Mouse (Mus musculus) midbrain, embryonic 13.5 days (tissue): ENCODE results near the gene Tst. TPM values are rescaled to one million over a fixed set of nuclear protein-coding genes. Genes with fewer than 3 reads are reported as not detected.

Experiments used
- ATAC-seq: fragments of 200-750 bp; cut with Nextera tagmentation; 2 replicates; pipeline ENCODE4 v1.8.0; 2017; ENCODE audit warnings: mild to moderate bottlenecking, moderate TSS enrichment, moderate library complexity
- H3K27ac ChIP-seq: fragments of 300-500 bp; sonication (generic); 2 replicates; pipeline ENCODE4 v1.5.1; 2015; ENCODE audit warnings: inconsistent platforms, mild to moderate bottlenecking, moderate library complexity
- H3K27me3 ChIP-seq: fragments of 300-500 bp; sonication (generic); 2 replicates; pipeline ENCODE4 v1.6.1; 2015; ENCODE audit warnings: mild to moderate bottlenecking, inconsistent platforms
- H3K36me3 ChIP-seq: fragments of 300-500 bp; sonication (generic); 2 replicates; pipeline ENCODE4 v1.6.1; 2015; ENCODE audit warnings: mild to moderate bottlenecking, inconsistent platforms
- H3K4me1 ChIP-seq: fragments of 300-500 bp; sonication (generic); replicated peaks from 2 replicates; pipeline ENCODE4 v1.6.1; 2015; ENCODE audit warnings: inconsistent platforms
- H3K4me2 ChIP-seq: fragments of 300-500 bp; sonication (generic); replicated peaks from 2 replicates; pipeline ENCODE4 v1.6.1; 2015; ENCODE audit warnings: moderate library complexity, mild to moderate bottlenecking, inconsistent platforms
- H3K4me3 ChIP-seq: fragments of 300-500 bp; sonication (generic); replicated peaks from 2 replicates; pipeline ENCODE4 v1.5.1; 2015; ENCODE audit warnings: mild to moderate bottlenecking, inconsistent platforms
- H3K9ac ChIP-seq: fragments of 300-500 bp; sonication (generic); replicated peaks from 2 replicates; pipeline ENCODE4 v1.6.1; 2015; ENCODE audit warnings: mild to moderate bottlenecking, inconsistent platforms
- H3K9me3 ChIP-seq: fragments of 300-500 bp; sonication (generic); 2 replicates; pipeline ENCODE4 v1.6.1; 2016; ENCODE audit warnings: mild to moderate bottlenecking, inconsistent platforms
- WGBS: fragments of 180-500 bp; shearing (Covaris S2); methylation state at CpG from one replicate; pipeline ENCODE4 v1.1.7; 2015; 5-methylcytosine and 5-hydroxymethylcytosine counted together
- polyA plus RNA-seq: library from polyadenylated mRNA; unstranded; fragments of >200 nt; fragmentation: Nextera tagmentation; extraction: Ambion mirVana; gene quantifications from 2 replicates; pipeline ENCODE4 v1.2.1, GENCODE M21; 2015

Tst gene
- polyA plus RNA-seq, result 6.5 and 8.8 TPM in 2 replicates

GRCm38 (mm10) chr15:78405517-78406211, at the start of gene Tst:
Tst (minus strand) TSS chr15:78405907.
- peak within 1 kb of the TSS; percentile 63 for H3K4me3 ChIP-seq
- H3K4me1 ChIP-seq, result peaks cover 49% of the 10 kb centered on the region
- peak; percentile 58 for ATAC-seq
- H3K27me3 ChIP-seq, result peaks cover 29% of the 10 kb centered on the region
- peak within 1 kb of the TSS; percentile 88 for H3K27ac ChIP-seq
- peak within 1 kb of the TSS; percentile 85 for H3K4me2 ChIP-seq
- under 1% methylated on average over 34 of the region's 34 CpGs for WGBS
- H3K9ac ChIP-seq, result peak within 1 kb of the TSS; percentile 74
- H3K36me3 ChIP-seq, result no peaks in the 10 kb centered on the region
- no peaks in the 10 kb centered on the region for H3K9me3 ChIP-seq

DNA sequence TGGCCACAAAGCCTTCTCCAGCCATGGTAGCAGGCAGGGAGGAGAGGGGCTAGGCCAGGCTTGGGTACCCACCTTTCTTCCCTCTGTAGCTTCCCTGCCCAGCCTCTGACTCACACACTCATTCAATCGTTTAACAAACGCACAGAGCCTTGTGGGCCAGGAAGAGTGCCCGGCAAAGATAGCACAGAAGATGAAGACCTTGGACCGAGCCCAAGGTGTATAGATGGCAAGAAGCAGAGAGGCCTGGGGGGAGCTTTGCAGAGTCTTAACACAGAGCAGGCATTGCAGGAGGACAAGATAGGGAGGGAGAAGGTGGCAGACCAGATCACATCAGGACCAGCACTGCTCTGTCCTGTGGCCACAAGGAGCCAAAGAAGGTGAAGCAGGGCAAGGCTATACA, 49.5 kb upstream of the Tst start:
- WGBS, result 87% methylated on average over 4 of the region's 4 CpGs
- Histone ChIP-seq H3K4me2 (no peak overlapping the region), H3K4me1 (peaks cover 2% of the 10 kb centered on the region; the same call in 1 of the 2 replicates), H3K27ac (no peak overlapping the region), H3K4me3 (no peak overlapping the region), H3K36me3 (no peaks in the 10 kb centered on the region), H3K9me3 (no peaks in the 10 kb centered on the region), H3K9ac (no peak overlapping the region), H3K27me3 (no peaks in the 10 kb centered on the region)
- no peak for ATAC-seq

DNA sequence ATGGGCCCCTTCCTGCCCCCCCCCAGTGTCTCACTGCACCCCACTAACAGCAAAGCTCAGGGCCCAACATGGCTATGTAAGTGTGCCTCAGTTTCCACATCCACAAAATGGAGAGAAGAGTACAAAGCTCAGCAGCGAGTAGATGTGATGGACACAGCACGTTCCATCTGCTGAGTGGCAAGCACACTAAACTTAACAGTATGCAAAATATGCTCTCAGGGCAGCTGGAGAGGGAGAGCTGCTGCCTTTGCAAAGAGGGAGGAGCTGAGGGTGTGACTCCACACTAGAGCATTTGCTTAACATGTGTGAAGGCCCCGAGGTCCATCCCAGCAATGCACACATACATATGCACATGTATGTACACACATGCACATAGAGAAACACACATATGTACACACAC, 47.2 kb upstream of the Tst start:
- Histone ChIP-seq H3K27me3 (no peaks in the 10 kb centered on the region), H3K4me1 (peaks cover 16% of the 10 kb centered on the region), H3K4me3 (no peak overlapping the region), H3K9ac (no peak overlapping the region), H3K4me2 (no peak overlapping the region), H3K27ac (no peak overlapping the region), H3K36me3 (no peaks in the 10 kb centered on the region), H3K9me3 (no peaks in the 10 kb centered on the region)
- no peak for ATAC-seq
- 88% methylated on average over 3 of the region's 3 CpGs for WGBS

DNA sequence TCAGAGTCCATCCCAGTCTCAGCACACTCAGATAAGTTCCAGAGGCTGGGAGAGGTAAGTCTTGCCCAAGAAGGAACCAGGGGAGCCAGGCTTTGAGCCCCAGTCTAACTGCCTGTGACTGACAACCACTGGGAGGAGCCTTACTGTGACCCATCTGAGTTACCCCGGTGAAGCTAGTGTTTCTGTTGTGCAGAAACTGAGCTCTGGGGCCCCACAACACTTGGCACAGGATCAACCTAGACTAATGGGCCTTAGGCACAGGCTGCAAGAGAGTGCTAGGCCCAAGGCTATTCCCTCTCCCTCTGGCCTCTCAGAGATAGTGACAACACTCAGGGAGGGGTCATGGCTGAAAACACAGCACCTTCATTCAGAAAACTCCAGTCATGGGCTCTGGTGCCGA, 45.5 kb upstream of the Tst start:
- WGBS, result 86% methylated on average over 2 of the region's 2 CpGs

GRCm38 (mm10) chr15:78450419-78450768, 44.7 kb upstream of the Tst start:
- ATAC-seq, result no peak
- H3K9me3 ChIP-seq, result no peaks in the 10 kb centered on the region
- H3K9ac ChIP-seq, result no peak overlapping the region
- H3K36me3 ChIP-seq, result no peaks in the 10 kb centered on the region
- H3K4me3 ChIP-seq, result no peak overlapping the region
- H3K4me1 ChIP-seq, result peaks cover 18% of the 10 kb centered on the region
- H3K4me2 ChIP-seq, result no peak overlapping the region
- H3K27me3 ChIP-seq, result no peaks in the 10 kb centered on the region
- 88% methylated on average over 6 of the region's 6 CpGs for WGBS
- no peak overlapping the region for H3K27ac ChIP-seq

More for the DNA sequence above, 45.5 kb upstream of the Tst start:
- Histone ChIP-seq H3K9ac (no peak overlapping the region), H3K36me3 (no peaks in the 10 kb centered on the region), H3K4me3 (no peak overlapping the region), H3K9me3 (no peaks in the 10 kb centered on the region), H3K27ac (no peak overlapping the region), H3K4me1 (peaks cover 18% of the 10 kb centered on the region), H3K27me3 (no peaks in the 10 kb centered on the region), H3K4me2 (no peak overlapping the region)
- ATAC-seq, result no peak

GRCm38 (mm10) chr15:78449694-78450418, 44.1 kb upstream of the Tst start:
- H3K4me2 ChIP-seq, result no peak overlapping the region
- H3K9me3 ChIP-seq, result no peaks in the 10 kb centered on the region
- peaks cover 18% of the 10 kb centered on the region for H3K4me1 ChIP-seq
- 0 out of 2 replicates have a peak overlapping the region, but pooled peaks have one; percentile 27 for H3K27ac ChIP-seq
- no peak overlapping the region for H3K4me3 ChIP-seq
- no peak for ATAC-seq
- no peaks in the 10 kb centered on the region for H3K27me3 ChIP-seq
- H3K9ac ChIP-seq, result 0 out of 2 replicates have a peak overlapping the region, but pooled peaks have one; percentile 12
- no peaks in the 10 kb centered on the region for H3K36me3 ChIP-seq
- WGBS, result 31% methylated on average over 7 of the region's 7 CpGs

GRCm38 (mm10) chr15:78449131-78449530, 43.4 kb upstream of the Tst start:
- no peaks in the 10 kb centered on the region for H3K27me3 ChIP-seq
- WGBS, result 75% methylated on average over 6 of the region's 6 CpGs
- H3K9ac ChIP-seq, result 0 out of 2 replicates have a peak overlapping the region, but pooled peaks have one; percentile 12
- no peak for ATAC-seq
- peaks cover 18% of the 10 kb centered on the region for H3K4me1 ChIP-seq
- no peak overlapping the region for H3K4me3 ChIP-seq
- no peaks in the 10 kb centered on the region for H3K36me3 ChIP-seq
- no peak overlapping the region for H3K27ac ChIP-seq
- no peaks in the 10 kb centered on the region for H3K9me3 ChIP-seq
- no peak overlapping the region for H3K4me2 ChIP-seq

GRCm38 (mm10) chr15:78447746-78448535, 42.2 kb upstream of the Tst start:
- 1% methylated on average over 22 of the region's 22 CpGs for WGBS

DNA sequence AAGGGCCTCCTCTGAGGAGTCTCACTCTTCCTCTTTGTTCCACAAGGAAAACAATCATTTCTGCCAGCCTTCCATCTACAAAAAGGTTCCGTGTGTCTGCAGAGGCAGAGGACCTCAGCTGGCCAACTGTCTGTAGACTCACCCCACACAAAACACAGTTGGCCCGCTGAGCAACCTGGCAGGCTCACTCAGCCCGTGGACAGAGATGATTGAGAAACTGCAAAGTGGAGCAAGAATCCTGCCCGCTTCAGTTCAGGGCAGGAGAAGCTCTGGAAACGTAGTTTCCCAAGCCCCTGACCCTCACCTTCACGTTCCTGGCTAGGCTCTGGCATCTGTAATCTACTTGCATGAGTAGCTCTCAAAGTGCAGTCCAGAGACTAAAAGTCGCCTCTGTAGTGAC, 41.4 kb upstream of the Tst start:
- no peak overlapping the region for H3K4me2 ChIP-seq
- no peaks in the 10 kb centered on the region for H3K36me3 ChIP-seq
- 31% methylated on average over 7 of the region's 7 CpGs for WGBS
- H3K4me3 ChIP-seq, result no peak overlapping the region
- no peaks in the 10 kb centered on the region for H3K9me3 ChIP-seq
- no peaks in the 10 kb centered on the region for H3K27me3 ChIP-seq
- peaks cover 24% of the 10 kb centered on the region for H3K4me1 ChIP-seq
- H3K27ac ChIP-seq, result no peak overlapping the region
- 0 out of 2 replicates have a peak overlapping the region, but pooled peaks have one; percentile 40 for H3K9ac ChIP-seq
- ATAC-seq, result no peak

More at GRCm38 (mm10) chr15:78447746-78448535, 42.2 kb upstream of the Tst start:
- peak; percentile 34; the same call in 1 of the 2 replicates for ATAC-seq
- no peaks in the 10 kb centered on the region for H3K9me3 ChIP-seq
- no peaks in the 10 kb centered on the region for H3K36me3 ChIP-seq
- peaks cover 24% of the 10 kb centered on the region for H3K4me1 ChIP-seq
- 0 out of 2 replicates have a peak overlapping the region, but pooled peaks have one; percentile 20 for H3K27ac ChIP-seq
- H3K9ac ChIP-seq, result 0 out of 2 replicates have a peak overlapping the region, but pooled peaks have one; percentile 6
- H3K4me3 ChIP-seq, result peak overlapping the region; percentile 18
- no peaks in the 10 kb centered on the region for H3K27me3 ChIP-seq
- H3K4me2 ChIP-seq, result peak overlapping the region; percentile 50

DNA sequence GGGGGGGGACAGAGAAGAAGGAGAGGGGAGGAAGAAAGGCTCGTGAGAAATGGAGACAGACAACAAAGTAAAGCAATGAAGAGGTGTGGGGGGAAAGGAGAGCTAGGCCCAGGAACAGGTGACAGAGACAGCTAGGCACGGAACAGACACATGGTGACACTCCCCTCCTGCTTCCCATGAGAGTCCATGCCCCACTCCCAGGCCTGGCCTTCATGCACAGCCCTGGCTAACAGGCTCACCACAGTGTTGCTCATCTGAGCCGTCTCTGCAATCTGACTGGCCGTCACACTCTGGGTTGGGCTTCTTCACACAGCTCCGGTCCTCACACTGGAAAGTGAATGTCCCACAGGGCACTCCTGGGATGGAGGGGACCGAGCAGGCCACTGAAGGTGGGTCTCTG, 38.1 kb upstream of the Tst start:
- no peak for ATAC-seq
- WGBS, result 55% methylated on average over 6 of the region's 6 CpGs
- Histone ChIP-seq H3K4me3 (no peak overlapping the region), H3K27ac (no peak overlapping the region), H3K36me3 (no peaks in the 10 kb centered on the region), H3K4me1 (peaks cover 22% of the 10 kb centered on the region), H3K9me3 (no peaks in the 10 kb centered on the region), H3K27me3 (no peaks in the 10 kb centered on the region), H3K4me2 (no peak overlapping the region), H3K9ac (no peak overlapping the region; the same call in 1 of the 2 replicates)

DNA sequence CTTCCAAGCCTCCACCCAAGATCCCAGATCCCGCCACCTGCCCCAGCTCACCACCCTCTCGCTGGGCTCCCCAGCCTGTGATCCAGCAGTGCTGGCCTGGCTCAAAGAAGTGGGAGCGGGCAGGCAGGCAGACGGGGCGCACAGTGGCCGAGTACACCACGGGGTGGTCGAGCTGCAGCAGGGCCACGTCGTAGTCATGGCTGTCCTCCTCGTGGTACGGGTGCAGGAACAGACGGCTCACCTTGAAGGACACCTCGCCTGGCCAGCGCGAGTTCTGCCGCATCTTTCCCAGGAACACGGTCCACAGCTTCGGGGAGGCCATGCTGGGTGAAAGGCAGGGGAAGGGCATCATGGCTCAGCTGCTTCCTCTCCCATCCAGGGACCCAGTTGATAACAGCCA, 36.5 kb upstream of the Tst start:
- Histone ChIP-seq H3K27ac (no peak overlapping the region), H3K27me3 (0 out of 2 replicates have a peak, but pooled peaks cover 2% of the 10 kb centered on the region), H3K4me2 (no peak overlapping the region), H3K4me3 (no peak overlapping the region), H3K9me3 (no peaks in the 10 kb centered on the region), H3K36me3 (no peaks in the 10 kb centered on the region), H3K4me1 (peaks cover 27% of the 10 kb centered on the region), H3K9ac (no peak overlapping the region)
- WGBS, result 91% methylated on average over 19 of the region's 19 CpGs
- no peak for ATAC-seq
